Mouse (Mus musculus): Measurements from ENCODE around the gene Litaf. TPM values are rescaled to one million over a fixed set of nuclear protein-coding genes. Genes with fewer than 3 reads are reported as not detected.

Gene Litaf
- polyA plus RNA-seq, 1 experiment from 2014 or later, result 106 TPM

GRCm38 (mm10) chr16:10916271-10916670 is 149.7 kb downstream of the Litaf start:
- Histone ChIP-seq H3K27me3 (replicated peaks; ENCODE audit: insufficient read depth, low read length) (no peaks in the 10 kb centered on the region), H3K4me2 (replicated peaks; ENCODE audit: low read depth, low read length) (no peak overlapping the region), H3K4me3 (ENCODE audit: low read depth, low read length) (no peak overlapping the region), H3K4me1 (ENCODE audit: insufficient read depth, low read depth, low read length) (no peaks in the 10 kb centered on the region), H3K27ac (ENCODE audit: low read length) (no peak overlapping the region), H3K9me3 (ENCODE audit: low read length) (no peaks in the 10 kb centered on the region), H3K9ac (replicated peaks; ENCODE audit: low read depth) (no peak overlapping the region), H3K36me3 (ENCODE audit: insufficient read depth, low read length) (no peaks in the 10 kb centered on the region)
- DNase-seq (ENCODE audit: low spot score) (no peak), ATAC-seq (no peak)
- no peak for TF ChIP-seq CTCF (IDR thresholded peaks at IDR 0.05)
- WGBS, result 53% methylated on average over 3 of the region's 3 CpGs

DNA sequence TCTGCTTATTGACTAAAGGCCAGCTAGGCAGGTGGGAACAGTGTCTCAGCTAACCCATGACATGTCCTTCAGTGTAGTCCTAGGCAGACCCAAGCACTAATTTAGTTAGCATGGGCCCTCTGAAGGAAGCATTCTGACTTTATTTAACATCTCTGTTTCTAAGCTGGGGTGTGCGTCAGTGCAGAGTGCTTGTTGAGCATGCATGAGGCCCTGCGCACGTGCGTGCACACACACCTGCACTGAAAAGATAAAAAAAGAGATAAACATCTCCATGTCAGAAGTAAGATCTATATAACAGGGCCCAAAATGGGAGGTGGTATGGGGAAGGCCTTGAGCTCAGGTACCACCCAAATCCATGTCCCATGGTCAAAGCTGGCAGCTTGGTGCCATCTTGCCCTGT is 150.9 kb downstream of the Litaf start:
- no peak overlapping the region for H3K4me3 ChIP-seq (ENCODE audit: low read depth, low read length)
- no peak overlapping the region for H3K27ac ChIP-seq (ENCODE audit: low read length)
- TF ChIP-seq CTCF (IDR thresholded peaks at IDR 0.05), result no peak
- no peaks in the 10 kb centered on the region for H3K27me3 ChIP-seq (replicated peaks; ENCODE audit: insufficient read depth, low read length)
- no peaks in the 10 kb centered on the region for H3K4me1 ChIP-seq (ENCODE audit: insufficient read depth, low read depth, low read length)
- no peak for DNase-seq (ENCODE audit: low spot score)
- H3K9ac ChIP-seq (replicated peaks; ENCODE audit: low read depth), result no peak overlapping the region
- no peak for ATAC-seq
- no peaks in the 10 kb centered on the region for H3K36me3 ChIP-seq (ENCODE audit: insufficient read depth, low read length)
- H3K9me3 ChIP-seq (ENCODE audit: low read length), result no peaks in the 10 kb centered on the region
- no peak overlapping the region for H3K4me2 ChIP-seq (replicated peaks; ENCODE audit: low read depth, low read length)
- 88% methylated on average over 4 of the region's 4 CpGs for WGBS

DNA sequence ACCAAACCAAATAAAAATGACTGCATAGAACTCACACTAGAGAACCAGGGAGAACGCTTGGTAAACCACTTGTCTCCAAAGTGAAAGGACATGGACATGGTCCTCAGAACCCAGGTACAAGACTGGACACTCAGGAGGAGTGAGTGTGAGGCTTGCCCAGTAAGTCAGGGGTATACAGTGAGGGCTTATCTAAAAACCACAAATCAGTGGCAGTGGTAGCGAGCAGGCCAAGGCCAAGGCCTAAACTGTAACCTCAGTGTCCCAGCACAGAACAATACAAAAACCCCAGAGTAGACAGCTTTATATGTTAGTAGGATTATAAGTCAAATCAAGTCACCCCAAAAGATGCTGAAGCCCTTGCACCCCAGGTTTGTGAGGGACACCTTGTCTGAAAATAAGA is 154.9 kb downstream of the Litaf start:
- Histone ChIP-seq H3K27ac (ENCODE audit: low read length) (no peak overlapping the region), H3K4me2 (replicated peaks; ENCODE audit: low read depth, low read length) (no peak overlapping the region), H3K9ac (replicated peaks; ENCODE audit: low read depth) (no peak overlapping the region), H3K4me1 (ENCODE audit: insufficient read depth, low read depth, low read length) (no peaks in the 10 kb centered on the region), H3K9me3 (ENCODE audit: low read length) (no peaks in the 10 kb centered on the region), H3K27me3 (replicated peaks; ENCODE audit: insufficient read depth, low read length) (no peaks in the 10 kb centered on the region), H3K36me3 (ENCODE audit: insufficient read depth, low read length) (no peaks in the 10 kb centered on the region), H3K4me3 (ENCODE audit: low read depth, low read length) (no peak overlapping the region)
- 72% methylated on average over 2 of the region's 2 CpGs for WGBS
- no peak for DNase-seq (ENCODE audit: low spot score)
- no peak for ATAC-seq
- no peak for TF ChIP-seq EP300 (IDR thresholded peaks at IDR 0.05)
- no peak for TF ChIP-seq CTCF (IDR thresholded peaks at IDR 0.05)

DNA sequence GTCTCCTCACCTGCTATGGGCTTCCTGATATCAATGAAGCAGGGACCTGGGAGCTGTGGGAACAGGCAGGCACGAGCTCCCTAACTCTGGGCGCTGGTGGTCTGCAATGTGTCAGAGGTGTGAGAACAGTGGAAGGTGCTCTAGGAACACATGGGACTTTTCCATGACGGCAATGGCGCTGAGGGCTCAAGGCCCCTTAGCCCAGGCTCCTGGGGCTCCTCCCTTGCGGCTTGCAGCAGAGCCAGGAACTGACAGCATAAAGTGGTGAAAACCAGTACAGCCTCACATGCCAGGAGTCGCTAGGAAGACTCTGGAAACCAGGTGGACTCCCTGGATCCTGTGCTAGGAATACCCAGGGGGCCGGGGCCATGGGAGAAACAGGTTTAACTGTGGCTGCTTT is 155.4 kb downstream of the Litaf start:
- WGBS, result 78% methylated on average over 7 of the region's 7 CpGs
- H3K4me3 ChIP-seq (ENCODE audit: low read depth, low read length), result no peak overlapping the region
- no peak overlapping the region for H3K4me2 ChIP-seq (replicated peaks; ENCODE audit: low read depth, low read length)
- no peaks in the 10 kb centered on the region for H3K4me1 ChIP-seq (ENCODE audit: insufficient read depth, low read depth, low read length)
- DNase-seq (ENCODE audit: low spot score), result no peak
- ATAC-seq, result no peak
- TF ChIP-seq CTCF (IDR thresholded peaks at IDR 0.05) (no peak), EP300 (IDR thresholded peaks at IDR 0.05) (no peak)
- no peaks in the 10 kb centered on the region for H3K9me3 ChIP-seq (ENCODE audit: low read length)
- no peak overlapping the region for H3K27ac ChIP-seq (ENCODE audit: low read length)
- no peaks in the 10 kb centered on the region for H3K27me3 ChIP-seq (replicated peaks; ENCODE audit: insufficient read depth, low read length)
- no peaks in the 10 kb centered on the region for H3K36me3 ChIP-seq (ENCODE audit: insufficient read depth, low read length)
- H3K9ac ChIP-seq (replicated peaks; ENCODE audit: low read depth), result no peak overlapping the region

Small RNAs within 50 kb of the gene (microRNA-seq; reads per million reads assigned to microRNA genes)
- gene Gm26268, result not detected

Other genes with a start within 250 kb of the Litaf start
- gene Rmi2, start 231.1 kb downstream of the Litaf start, polyA plus RNA-seq (2015; fragmentation: Nextera tagmentation; extraction: Ambion mirVana), result 0.44 and 0.51 TPM in 2 replicates
- gene Snn, start 5.2 kb downstream of the Litaf start, polyA plus RNA-seq (2015; fragmentation: Nextera tagmentation; extraction: Ambion mirVana), result 41.1 and 46.6 TPM in 2 replicates
- 27.5 and 29.2 TPM in 2 replicates for gene Txndc11, start 68.5 kb upstream of the Litaf start, polyA plus RNA-seq (2015; fragmentation: Nextera tagmentation; extraction: Ambion mirVana)
- 52.4 and 58.3 TPM in 2 replicates for gene Zc3h7a, start 110.2 kb upstream of the Litaf start, polyA plus RNA-seq (2015; fragmentation: Nextera tagmentation; extraction: Ambion mirVana)
- gene Rsl1d1, start 137.2 kb upstream of the Litaf start, polyA plus RNA-seq (2015; fragmentation: Nextera tagmentation; extraction: Ambion mirVana), result 64.3 and 70.1 TPM in 2 replicates
- gene Gspt1, start 188.2 kb upstream of the Litaf start, polyA plus RNA-seq (2015; fragmentation: Nextera tagmentation; extraction: Ambion mirVana), result 34.2 and 37.4 TPM in 2 replicates
- gene Tnfrsf17, start 247.7 kb upstream of the Litaf start, polyA plus RNA-seq (2015; fragmentation: Nextera tagmentation; extraction: Ambion mirVana), result not detected in 2 replicates